Mouse (Mus musculus): ENCODE measurements around the gene Trio.

- TF ChIP-seq CTCF (IDR thresholded peaks at IDR 0.05; ENCODE audit: insufficient read depth, low read length) (no peak), POLR2A (IDR thresholded peaks at IDR 0.05; ENCODE audit: borderline replicate concordance, extremely low read depth, low read depth, low read length) (no peak)
Observed at GRCm38 (mm10) chr15:28004192-28004767, 21.4 kb downstream of the Trio start.
